Mouse (Mus musculus) heart, postnatal 14 days (tissue): ENCODE measurements around the gene Hpdl. TPM values are rescaled to one million over a fixed set of nuclear protein-coding genes. Genes with fewer than 3 reads are reported as not detected.
"Not testable (repeated sequence)": the region's sequence is repeated elsewhere in the genome, so short reads cannot be mapped to it uniquely, and the experiment has no call there.

Experiments used
- DNase-seq, 2 experiments: peaks; one replicate each; pipeline ENCODE4 v3.0.0; 2021 to 2022
- intact Hi-C: fragments of 180-260 bp; cut with DNase I; formaldehyde crosslinking; loops from one replicate; pipeline ENCODE4 v1.15.1; 2025
- long read RNA-seq, 2 experiments: library from polyadenylated mRNA; stranded (forward); transcript quantifications; one replicate each; pipeline ENCODE4 v2.0.0; 2021
- total RNA-seq, 2 experiments: library from RNA; stranded (reverse); gene quantifications; 2 replicates each; pipeline ENCODE4 v1.2.3; 2021

Gene Hpdl
- total RNA-seq, result 1 to 10 TPM; 3.2 to 3.6 TPM
- long read RNA-seq, experiment 1, transcript Hpdl-201 (1 exons, 1,804 nt), result major isoform, 8 of 8 reads
- long read RNA-seq, experiment 1, partial matches to known transcripts, result 0 of 8 reads
- long read RNA-seq, experiment 1, other reads (novel, unspliced or antisense), result 0 of 8 reads
- long read RNA-seq, experiment 2, transcript Hpdl-201 (1 exons, 1,804 nt), result major isoform, 6 of 7 reads
- long read RNA-seq, experiment 2, partial matches to known transcripts, result 0 of 7 reads
- long read RNA-seq, experiment 2, other reads (novel, unspliced or antisense), result 1 of 7 reads

DNA sequence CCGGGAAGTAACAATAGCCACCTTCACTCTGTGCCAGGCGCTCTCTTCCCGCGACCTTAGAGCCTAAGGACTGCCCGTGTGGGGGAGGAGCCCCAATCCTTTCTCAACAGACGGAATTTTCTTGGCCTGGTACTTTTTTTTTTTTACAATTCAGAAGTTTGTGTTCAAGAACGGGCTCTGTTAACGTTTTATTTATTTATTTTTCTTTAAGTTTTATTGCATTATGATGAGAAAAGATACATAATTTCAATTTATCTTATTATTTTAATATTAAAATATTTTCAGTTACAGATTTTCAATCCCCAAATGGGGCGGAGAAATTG, at the start of gene Hpdl:
Gene Hpdl, minus strand, starts transcription at position 14 of the 323 bp plus-strand sequence.
- DNase-seq, result no peak
- intact Hi-C loops, result no loop called here

DNA sequence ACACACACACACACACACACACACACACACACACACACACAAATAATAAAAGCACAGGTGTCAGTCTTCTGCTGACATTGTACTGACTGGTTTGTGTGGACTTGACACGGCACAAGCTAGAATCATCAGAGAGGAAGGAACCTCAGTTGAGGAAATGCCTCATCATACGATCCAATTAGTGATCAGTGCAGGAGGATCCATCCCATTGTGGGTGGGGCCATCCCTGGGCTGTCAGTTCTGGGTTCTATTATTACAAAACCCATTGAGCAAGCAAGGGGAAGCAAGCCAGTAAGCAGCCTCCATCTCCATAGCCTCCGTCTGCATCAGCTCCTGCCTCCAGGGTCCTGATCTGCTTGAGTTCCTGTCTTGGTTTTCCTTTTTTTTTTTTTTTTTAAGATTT, 48.4 kb upstream of the Hpdl start:
- intact Hi-C loops, result no loop called here
- DNase-seq, result no peak

DNA sequence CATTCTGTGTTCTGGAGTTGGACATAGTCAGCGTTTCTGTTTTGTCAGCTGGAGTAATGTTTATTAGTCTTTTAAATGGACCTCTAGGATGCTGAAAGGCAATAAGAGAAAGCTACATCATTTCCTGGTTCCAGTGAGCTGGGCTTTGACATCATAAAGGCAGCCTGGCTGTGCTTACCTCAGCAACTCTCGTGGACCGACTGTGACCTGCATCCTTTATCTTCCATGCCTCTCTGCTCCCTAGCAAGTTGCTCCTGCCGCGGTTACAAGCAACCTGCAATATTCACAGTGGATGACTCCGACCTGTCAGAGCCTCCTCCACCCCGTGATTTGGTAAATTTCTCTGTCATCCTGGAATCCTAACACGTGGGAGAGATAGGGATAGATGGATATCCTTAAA, 40.5 kb upstream of the Hpdl start:
- no peak for DNase-seq
- intact Hi-C loops, result no loop called here

DNA sequence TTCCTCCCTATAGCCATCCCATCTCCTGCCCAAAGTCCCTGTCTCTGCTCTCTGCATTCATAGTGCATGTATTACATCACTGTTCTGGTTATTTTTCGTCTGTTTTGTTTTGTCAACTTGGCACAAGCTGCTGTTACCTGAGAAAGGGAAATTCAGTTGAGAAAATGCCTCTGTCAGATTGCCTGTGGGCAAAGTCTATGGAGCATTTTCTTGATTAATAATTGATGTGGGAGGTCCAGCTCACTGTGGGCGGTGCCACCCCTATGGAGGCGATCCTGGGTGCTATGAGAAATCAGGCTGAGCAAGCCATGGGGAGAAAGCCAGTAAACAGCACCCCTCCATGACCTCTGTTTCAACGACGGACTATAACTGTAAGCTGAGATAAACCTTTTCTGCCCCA, 38.2 kb upstream of the Hpdl start:
- no peak for DNase-seq
- intact Hi-C loops, result no loop called here

DNA sequence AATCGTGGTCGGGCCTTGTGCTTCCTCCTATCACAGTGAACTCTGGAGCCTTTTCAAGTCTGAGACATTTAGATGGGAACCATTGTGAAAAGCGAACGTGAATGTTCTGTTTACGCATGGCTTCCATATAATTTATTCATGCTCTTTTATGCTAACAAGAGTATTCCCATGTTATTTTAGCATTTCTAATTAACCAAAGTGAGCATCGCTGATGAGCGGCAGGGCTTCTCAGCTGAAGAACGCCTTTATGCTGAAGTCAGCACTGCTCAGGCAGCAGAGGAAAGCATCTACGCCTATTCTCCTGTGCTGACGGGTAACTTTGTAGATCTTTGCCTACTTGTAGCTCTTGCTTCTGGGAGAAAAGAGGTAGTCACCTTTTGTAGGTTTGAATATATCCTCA, 35.7 kb upstream of the Hpdl start:
- no peak for DNase-seq
- intact Hi-C loops, result no loop called here

DNA sequence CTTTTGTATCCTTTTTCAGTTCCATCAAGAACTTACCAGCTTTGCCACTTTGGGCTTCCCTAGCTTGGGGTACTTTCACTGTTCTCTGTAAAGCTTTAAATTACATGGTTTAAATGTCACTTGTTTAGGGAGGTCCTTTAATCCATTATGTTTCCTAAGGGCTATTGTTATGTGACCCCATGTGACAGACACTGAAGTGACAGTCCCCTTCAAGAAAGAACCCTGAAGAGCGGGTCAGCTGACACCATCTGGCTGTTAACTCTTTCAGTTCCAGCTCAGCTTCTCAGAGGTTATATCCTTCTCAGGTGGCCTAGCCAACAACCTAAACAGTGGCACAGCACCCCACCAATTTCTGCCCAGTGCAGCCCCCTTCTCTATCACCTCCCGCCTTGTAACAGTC, 32.8 kb upstream of the Hpdl start:
- intact Hi-C loops, result no loop called here
- DNase-seq, result no peak

DNA sequence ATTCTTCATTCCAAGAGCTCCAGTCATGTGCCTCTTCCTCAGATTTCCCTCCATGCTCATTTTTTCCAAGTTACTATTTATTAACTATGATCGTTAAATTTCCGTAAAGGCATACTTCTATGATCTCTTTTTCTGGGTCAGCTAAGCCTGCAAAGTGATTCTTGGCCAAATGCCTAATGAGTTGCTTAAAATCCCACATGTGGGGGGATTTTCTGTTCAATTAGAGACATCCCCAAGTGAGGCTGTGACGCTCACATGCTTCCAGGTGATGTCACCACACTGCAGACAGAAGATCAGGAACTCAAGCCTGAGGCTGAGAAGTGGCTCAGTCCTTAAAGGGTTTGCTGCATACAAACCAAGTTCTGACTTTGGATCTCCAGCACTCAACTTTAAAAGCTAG, 28.4 kb upstream of the Hpdl start:
- intact Hi-C loops, result no loop called here
- DNase-seq, result no peak

DNA sequence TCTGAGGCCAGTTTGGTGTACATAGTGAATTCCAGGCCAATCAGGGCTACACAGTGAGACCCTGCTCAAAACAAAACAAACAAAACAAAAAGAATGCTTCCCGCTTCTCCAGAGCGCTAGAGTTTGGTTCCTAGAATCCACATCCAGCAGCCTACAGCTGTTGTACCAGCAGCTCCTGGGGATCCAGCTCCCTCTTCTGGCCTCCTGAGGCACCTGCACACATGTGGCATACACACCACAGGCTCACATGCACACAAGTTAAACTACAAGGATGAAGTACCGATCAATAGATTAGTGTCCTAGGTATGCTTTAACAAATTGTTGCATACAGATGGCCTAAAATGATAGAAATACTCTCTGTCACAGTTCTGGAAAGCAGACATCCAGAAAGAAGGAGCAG, 22.8 kb upstream of the Hpdl start:
- intact Hi-C loops, result no loop called here
- no peak for DNase-seq

DNA sequence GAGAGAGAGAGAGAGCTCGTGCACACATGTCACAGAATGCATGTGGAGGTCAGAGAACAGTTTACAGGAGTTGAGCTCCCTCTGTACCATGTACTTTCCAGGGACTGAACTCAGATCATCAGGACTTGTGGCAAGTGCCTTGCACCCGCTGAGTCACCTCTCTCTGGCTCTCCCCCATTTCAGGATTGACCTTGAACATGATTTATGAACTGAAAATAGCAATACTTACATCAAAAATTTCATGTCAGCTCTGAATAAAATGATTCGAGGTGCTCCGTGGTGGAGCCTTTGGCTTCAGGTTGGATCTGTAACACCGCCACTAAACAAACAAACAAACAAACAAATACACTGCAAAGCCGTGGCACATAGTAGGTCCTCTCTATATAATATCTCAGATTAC, 19.3 kb upstream of the Hpdl start:
- DNase-seq, result no peak
- intact Hi-C loops, result no loop called here

DNA sequence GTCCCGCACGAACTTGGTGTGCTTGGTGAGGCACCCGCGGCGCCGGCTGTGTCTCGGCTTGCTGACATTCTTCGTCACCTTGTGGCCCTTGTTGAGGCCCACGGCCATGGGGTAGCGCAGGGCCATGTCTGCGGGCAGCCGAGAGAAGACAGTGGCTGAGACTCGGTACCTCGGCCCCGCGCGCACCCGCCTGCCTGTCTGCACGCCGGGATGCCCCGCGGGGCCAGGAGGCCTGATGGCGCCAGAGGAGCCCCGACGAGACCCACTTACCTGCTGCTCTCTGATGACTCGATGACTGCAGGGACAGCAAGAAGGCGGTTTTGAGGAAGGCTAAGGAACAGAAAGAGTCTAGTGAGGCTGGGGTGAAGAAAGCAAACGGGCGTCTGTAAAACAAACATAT, 18.6 kb upstream of the Hpdl start:
- intact Hi-C loops, result not testable (repeated sequence)

DNA sequence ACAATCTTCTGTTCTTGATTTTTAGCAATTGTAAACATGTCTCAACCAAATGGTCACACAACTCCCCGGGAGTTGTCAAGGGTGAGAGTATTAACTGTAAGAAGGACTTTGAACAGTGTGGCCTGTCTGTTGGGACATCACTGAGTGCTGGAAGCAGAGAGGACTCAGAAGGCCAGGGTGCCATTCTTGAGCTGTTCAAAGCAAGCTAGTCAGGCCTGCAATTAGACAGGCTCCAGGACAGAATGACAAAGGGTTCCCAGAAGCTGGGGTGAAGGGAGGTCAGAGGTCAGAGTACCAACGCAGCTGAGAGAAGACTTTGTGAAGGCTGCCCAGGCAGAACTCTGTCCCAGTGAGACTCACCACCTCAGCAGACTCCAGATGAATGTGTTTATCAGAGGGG, 17.5 kb upstream of the Hpdl start:
- intact Hi-C loops, result no loop called here
- no peak for DNase-seq

More for the DNA sequence above, 18.6 kb upstream of the Hpdl start:
- DNase-seq, result not testable (repeated sequence)

DNA sequence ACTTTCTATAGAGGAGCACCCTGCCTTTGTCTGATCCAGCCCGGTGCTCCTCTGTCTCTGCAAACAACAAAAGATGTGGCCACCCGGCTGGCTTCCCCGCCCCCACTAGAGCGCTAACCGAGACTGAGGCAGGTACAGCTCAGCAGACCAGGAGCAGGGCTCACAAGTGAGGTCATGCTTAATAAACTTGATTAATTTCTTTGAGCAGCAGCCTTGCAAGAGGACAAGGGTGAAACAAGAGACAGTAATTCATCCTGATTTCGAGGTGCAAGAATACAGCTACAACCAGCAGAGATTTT, 8.5 kb upstream of the Hpdl start:
- DNase-seq, result no peak
- intact Hi-C loops, result no loop called here

DNA sequence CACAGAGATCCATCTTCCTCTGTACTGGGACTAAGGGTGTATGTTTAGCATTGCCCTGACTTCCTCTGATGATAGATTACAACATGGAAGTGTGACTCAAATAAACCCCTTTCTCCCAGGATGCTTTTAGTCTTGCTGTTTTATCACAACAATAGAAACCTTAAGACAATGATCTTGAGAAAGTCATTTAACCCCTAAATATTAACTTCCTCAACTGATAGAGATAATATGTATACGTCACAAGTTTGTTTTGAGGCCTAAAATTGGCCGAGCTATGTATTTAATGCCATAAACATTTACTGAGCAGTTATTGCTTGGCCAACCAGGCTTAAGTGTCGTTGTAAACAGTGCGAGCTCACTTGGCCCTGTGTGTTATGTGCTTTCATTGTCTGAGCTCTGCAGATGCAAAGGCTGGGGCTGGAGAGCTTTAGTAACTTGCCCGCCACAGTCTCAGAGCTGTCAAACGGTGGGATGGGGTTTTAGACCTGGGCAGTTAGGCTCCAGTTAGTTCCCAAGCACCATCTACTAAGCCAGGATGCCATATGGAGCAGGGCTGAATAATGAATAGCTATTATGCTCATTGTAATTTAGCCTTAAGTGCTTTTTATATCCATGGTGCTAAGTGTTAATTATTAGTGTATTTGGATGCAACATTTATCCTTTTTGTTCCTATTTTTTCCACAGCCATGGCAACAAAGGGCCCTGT, 8.0 kb upstream of the Hpdl start:
- DNase-seq, result no peak
- intact Hi-C loops, result loop anchor here (5.0 kb wide), 1 partner anchor 313 kb away; no protein-coding TSS in a partner anchor

DNA sequence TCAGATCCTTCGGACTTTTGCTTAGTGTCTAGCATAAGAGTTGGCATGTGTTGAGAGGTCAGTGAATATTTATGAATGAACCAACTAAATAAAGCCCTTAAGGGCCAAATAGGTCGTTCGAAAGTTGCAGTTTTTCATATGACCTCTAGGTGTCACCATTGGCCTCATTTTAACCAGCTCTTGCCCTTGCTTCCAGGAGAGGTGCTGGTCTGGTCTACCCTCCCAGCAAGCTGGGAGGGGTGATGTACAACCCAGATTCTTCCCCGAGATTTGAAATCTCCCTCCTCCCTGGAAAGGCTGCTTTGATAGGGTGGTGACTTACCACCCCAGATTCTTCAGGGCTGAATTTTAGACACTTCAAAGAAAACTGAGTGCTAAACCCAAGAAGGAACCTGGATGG, 6.3 kb upstream of the Hpdl start:
- peak in 1 of 2 experiments; percentile 46 for DNase-seq
- intact Hi-C loops, result loop anchor here (1.0 to 5.0 kb wide), 2 partner anchors 163 to 314 kb away; no protein-coding TSS in a partner anchor

DNA sequence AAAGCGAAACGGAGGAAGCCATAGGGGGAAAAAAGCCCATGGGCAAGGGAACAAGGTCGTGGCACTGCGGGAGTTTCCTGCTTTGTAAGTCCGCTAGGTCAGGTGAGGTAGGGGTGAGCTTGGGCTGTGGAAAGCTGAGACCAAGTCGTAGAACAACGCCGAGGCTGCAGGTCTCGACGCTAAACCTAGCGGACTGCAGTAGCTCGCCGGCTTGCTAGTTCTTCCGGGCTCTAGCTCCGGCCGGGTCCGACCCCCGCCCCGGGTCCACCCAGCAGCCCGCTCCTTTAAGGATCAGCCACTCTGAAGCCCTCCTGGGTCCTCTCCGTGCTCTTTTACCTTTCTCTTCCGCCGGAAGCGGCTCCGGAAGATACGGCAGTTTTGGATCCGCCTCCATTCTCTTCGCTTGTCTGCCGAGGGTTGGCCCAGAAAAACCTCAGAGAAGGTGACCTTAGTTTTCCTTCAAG, 3.1 kb upstream of the Hpdl start:
- intact Hi-C loops, result loop anchor here (5.0 kb wide), 1 partner anchor 318 kb away; no protein-coding TSS in a partner anchor

DNA sequence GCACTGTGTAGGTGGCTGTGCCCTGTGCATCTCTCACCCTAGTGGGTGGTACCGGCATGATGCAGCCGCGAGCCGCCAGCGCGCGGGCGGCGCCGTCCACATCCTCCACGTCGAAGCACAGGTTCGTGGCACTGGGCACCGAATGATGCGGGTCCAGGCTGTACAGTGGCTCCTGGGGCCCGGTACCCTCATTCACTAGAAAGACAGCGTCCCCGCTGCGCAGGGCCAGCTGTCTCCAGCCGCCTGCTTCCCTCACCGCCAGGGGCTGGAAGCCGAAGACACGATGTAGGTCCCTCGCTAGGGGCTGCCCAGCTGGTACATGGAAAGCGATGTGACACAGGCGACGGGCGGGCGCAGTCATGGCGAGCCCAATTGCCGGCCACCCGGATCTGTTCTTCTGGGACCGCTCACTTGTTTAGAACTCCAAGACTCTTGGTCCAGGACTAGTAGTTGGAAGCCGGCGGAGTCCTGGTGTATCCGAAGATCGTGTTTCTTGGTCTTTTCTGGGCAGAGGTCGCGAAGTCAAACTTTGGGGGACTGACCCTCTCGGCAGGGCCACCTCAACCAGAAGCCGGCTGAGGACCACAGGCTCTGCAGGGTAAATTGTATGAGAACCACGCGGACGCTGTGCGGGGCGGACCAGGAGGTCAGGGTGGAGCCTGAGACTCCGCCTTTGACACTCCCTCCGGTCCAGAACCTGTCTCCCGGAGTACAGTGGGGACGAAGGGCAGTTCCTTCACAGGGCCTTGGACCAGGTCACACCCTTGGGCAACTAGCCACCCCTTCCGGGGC, 409 bp downstream of the Hpdl start:
- intact Hi-C loops, result no loop called here
- DNase-seq, result peak; percentile 75 to 81

More for the DNA sequence above, 3.1 kb upstream of the Hpdl start:
- peak; percentile 65 to 72 for DNase-seq

DNA sequence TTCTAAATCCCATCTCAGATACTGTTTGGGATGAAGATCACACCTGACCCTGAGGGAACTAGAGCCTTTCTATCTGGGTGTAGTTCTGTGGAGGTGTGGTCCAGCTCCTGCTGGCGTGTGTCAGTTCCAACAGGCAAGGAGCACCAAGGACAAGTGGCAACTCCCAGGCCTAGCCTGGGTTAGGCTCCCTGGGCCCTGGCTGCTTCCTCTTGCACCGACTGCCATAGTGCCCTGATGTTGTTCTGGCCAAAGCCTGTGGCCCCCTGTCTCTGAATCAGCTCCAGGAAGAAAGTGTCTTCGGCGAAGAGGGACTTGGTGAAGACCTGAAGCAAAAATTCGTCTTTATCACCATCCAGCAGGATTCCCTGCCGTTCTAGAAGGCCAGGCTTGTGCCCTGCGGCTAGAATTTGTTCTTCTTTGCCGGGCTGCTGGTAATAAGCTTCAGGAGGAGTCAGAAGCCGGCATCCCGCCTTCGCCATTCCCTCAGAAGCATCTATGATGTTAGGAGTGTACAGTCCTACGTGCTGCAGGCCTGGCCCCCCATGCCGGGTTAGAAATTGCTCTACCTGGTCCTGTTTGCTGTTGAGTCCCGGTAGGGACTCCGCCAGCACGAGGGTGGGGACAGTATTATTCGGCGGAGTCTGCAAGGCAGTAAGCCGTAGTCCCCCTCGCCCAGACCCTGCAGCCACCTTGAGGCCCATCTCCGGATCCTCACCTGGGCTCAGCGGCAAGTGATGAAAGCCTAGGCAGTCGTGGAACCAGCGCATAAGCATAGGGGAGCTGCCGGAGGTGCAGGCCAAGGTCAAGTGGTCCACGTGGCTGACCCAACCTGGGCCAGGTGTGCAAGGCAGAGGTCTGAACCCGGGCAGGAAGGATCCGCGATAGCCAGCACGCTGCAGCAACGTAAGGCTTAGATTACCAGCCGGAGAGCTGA, 1.3 kb downstream of the Hpdl start:
- intact Hi-C loops, result no loop called here
- no peak for DNase-seq

DNA sequence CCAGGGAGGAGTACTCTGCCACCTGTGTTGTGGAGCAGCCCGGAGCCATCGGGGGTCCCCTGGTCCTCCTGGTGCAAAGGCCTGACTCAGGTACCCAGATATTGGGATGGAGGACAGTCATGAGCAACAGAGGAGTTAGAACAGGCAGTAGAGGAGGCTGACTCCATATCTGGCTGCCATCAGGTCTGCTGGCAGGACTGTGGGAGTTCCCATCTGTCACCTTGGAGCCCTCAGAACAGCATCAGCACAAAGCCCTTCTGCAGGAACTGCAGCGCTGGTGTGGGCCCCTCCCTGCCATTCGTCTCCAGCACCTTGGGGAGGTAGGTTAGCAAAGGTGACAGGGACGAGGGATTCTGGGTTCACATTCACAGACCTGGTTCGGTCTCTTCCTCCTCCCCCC, 4.0 kb downstream of the Hpdl start:
- intact Hi-C loops, result no loop called here
- no peak for DNase-seq

DNA sequence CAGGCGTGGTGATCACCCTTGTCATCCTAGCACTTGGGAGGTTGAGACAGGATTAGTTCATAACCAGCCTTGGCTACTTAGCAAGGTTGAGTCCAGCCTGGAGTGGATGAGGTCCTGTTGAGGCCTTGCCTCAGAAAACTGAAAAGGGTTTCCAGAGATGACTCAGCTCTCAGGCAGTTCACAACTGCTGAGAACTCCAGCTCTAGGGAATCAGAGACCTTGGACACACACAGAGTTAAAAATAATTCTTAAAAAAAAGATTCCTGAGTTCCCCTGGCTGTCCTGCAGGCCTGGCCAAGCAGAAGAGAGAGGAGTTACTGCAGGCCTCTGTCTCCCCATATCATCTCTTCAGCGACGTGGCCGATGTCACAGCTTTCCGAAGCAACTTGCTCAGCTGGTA, 6.2 kb downstream of the Hpdl start:
- DNase-seq, result no peak
- intact Hi-C loops, result no loop called here

DNA sequence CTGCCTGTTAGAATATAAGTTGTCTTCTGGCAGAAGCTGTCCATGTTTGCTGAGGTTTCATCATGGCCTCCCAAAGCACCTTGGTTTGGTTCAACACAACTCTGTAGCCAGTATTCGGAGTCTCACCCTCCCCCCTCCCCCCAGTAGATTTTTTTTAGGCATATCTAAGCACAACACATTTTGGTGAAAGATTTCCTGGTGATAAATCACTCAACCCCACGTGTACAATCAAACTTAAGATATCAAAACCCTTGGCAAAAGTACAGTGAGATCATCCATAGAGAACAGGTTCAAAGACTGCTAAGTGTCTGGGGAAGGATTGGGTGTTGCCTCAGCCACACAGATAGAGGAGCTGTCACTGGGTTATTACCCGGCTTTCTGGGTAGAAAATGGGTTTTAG, 10.5 kb downstream of the Hpdl start:
- DNase-seq, result no peak
- intact Hi-C loops, result no loop called here
